Mouse (Mus musculus) CD4-positive helper T cell, adult 2 months (primary cell): ENCODE measurements around the gene Med24.
"Not testable (repeated sequence)": the region's sequence is repeated elsewhere in the genome, so short reads cannot be mapped to it uniquely, and the experiment has no call there.

Source experiments
- DNase-seq: peaks from one replicate; pipeline ENCODE4 v3.0.0-alpha.2; 2012; ENCODE audit warnings: low read depth, missing footprints, low spot score

Gene Med24

GRCm38 (mm10) chr11:98745932-98746853 is 17.0 kb upstream of the Med24 start:
- DNase-seq = no peak

- DNase-seq = no peak
Measured at GRCm38 (mm10) chr11:98744456-98745019, 15.3 kb upstream of the Med24 start.

- no peak for DNase-seq
Measured at GRCm38 (mm10) chr11:98743655-98744345, 14.6 kb upstream of the Med24 start.

GRCm38 (mm10) chr11:98742397-98743291 is 13.4 kb upstream of the Med24 start:
- no peak for DNase-seq

- peak; percentile 84 for DNase-seq
Measured at GRCm38 (mm10) chr11:98741622-98742396, 12.6 kb upstream of the Med24 start.

GRCm38 (mm10) chr11:98741051-98741620 is 11.9 kb upstream of the Med24 start:
- DNase-seq = no peak

- peak; percentile 59 for DNase-seq
Measured at GRCm38 (mm10) chr11:98740393-98741050, 11.3 kb upstream of the Med24 start, which contains the start of gene Thra. Thra (plus strand) TSS chr11:98740638.

- DNase-seq = no peak
Measured at GRCm38 (mm10) chr11:98740026-98740392, 10.8 kb upstream of the Med24 start.

GRCm38 (mm10) chr11:98738925-98739324 is 9.7 kb upstream of the Med24 start:
- DNase-seq = no peak

- DNase-seq = no peak
Measured at GRCm38 (mm10) chr11:98738428-98738911, 9.2 kb upstream of the Med24 start.

- not testable (repeated sequence) for DNase-seq
Measured at GRCm38 (mm10) chr11:98737220-98737619, 8.0 kb upstream of the Med24 start.

GRCm38 (mm10) chr11:98736176-98736575 is 6.9 kb upstream of the Med24 start:
- DNase-seq = no peak

- DNase-seq = no peak
Measured at GRCm38 (mm10) chr11:98735111-98735510, 5.9 kb upstream of the Med24 start.

- DNase-seq = no peak
Measured at GRCm38 (mm10) chr11:98734020-98734419, 4.8 kb upstream of the Med24 start.

- no peak for DNase-seq
Measured at GRCm38 (mm10) chr11:98731134-98731533, 1.9 kb upstream of the Med24 start.

GRCm38 (mm10) chr11:98730727-98731126 is 1.5 kb upstream of the Med24 start:
- no peak for DNase-seq

GRCm38 (mm10) chr11:98725926-98726506 is 3.2 kb downstream of the Med24 start:
- DNase-seq = no peak

- no peak for DNase-seq
Measured at GRCm38 (mm10) chr11:98723098-98723497, 6.1 kb downstream of the Med24 start.
